Mouse (Mus musculus) midbrain, embryonic 15.5 days (tissue): Measurements from ENCODE around the gene Tsga10. TPM values are rescaled to one million over a fixed set of nuclear protein-coding genes. Genes with fewer than 3 reads are reported as not detected.

Experiments used
- ATAC-seq: fragments of 200-750 bp; cut with Nextera tagmentation; replicated peaks from 2 replicates; pipeline ENCODE4 v1.8.0; 2017; ENCODE audit warnings: moderate TSS enrichment
- H3K27ac ChIP-seq: fragments of 300-500 bp; sonication (generic); 2 replicates; pipeline ENCODE4 v1.5.1; 2015; ENCODE audit warnings: mild to moderate bottlenecking, inconsistent platforms
- H3K27me3 ChIP-seq: fragments of 300-500 bp; sonication (generic); replicated peaks from 2 replicates; pipeline ENCODE4 v1.6.1; 2015; ENCODE audit warnings: inconsistent platforms
- H3K36me3 ChIP-seq: fragments of 300-500 bp; sonication (generic); replicated peaks from 2 replicates; pipeline ENCODE4 v1.6.1; 2015; ENCODE audit warnings: inconsistent platforms
- H3K4me1 ChIP-seq: fragments of 300-500 bp; sonication (generic); 2 replicates; pipeline ENCODE4 v1.6.1; 2015; ENCODE audit warnings: inconsistent platforms
- H3K4me2 ChIP-seq: fragments of 300-500 bp; sonication (generic); 2 replicates; pipeline ENCODE4 v1.6.1; 2015; ENCODE audit warnings: inconsistent platforms, mild to moderate bottlenecking, moderate library complexity
- H3K4me3 ChIP-seq: fragments of 300-500 bp; sonication (generic); 2 replicates; pipeline ENCODE4 v1.5.1; 2015; ENCODE audit warnings: mild to moderate bottlenecking, inconsistent platforms
- H3K9ac ChIP-seq: fragments of 300-500 bp; sonication (generic); 2 replicates; pipeline ENCODE4 v1.6.1; 2015; ENCODE audit warnings: mild to moderate bottlenecking, inconsistent platforms
- H3K9me3 ChIP-seq: fragments of 300-500 bp; sonication (generic); 2 replicates; pipeline ENCODE4 v1.6.1; 2016; ENCODE audit warnings: inconsistent platforms
- WGBS: fragments of 180-500 bp; shearing (Covaris S2); methylation state at CpG from one replicate; pipeline ENCODE4 v1.1.7; 2015; ENCODE audit warnings: mixed read lengths; 5-methylcytosine and 5-hydroxymethylcytosine counted together
- polyA plus RNA-seq: library from polyadenylated mRNA; unstranded; fragments of >200 nt; fragmentation: Nextera tagmentation; extraction: Ambion mirVana; gene quantifications from 2 replicates; pipeline ENCODE4 v1.2.1, GENCODE M21; 2015

The Tsga10 gene
- polyA plus RNA-seq: 19.1 and 20.8 TPM in 2 replicates

DNA sequence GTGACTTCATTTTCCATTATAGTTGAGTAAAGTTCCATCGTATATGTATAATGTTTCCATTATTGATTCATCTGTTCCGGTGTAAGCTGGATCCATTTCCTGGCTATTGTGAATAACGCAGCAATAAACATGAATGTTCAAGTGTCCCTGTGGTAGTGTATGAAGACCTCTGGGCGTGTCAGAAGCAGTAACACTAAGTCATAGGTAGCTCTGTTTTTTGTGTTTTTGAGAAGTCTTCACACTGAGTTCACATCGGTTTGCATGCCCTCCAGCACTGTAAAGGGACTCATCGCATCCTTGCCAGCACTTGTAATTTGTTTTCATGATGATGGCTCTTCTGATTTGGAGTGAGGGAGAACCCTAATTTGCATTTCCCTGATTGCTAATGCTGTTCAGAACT lies at the start of gene Tsga10:
TSS of gene Tsga10 (minus strand) at position 144 of the 400 bp plus-strand sequence.
- Histone ChIP-seq H3K9me3 (no peaks in the 10 kb centered on the region), H3K9ac (peak within 1 kb of the TSS; percentile 57), H3K27me3 (peaks cover 7% of the 10 kb centered on the region; the same call in 1 of the 2 replicates), H3K4me3 (peak within 1 kb of the TSS; percentile 72), H3K4me2 (peak within 1 kb of the TSS; percentile 59), H3K27ac (peak within 1 kb of the TSS; percentile 92), H3K36me3 (no peaks in the 10 kb centered on the region), H3K4me1 (peaks cover 14% of the 10 kb centered on the region)
- ATAC-seq: no peak
- WGBS: 85% methylated on average over 6 of the region's 6 CpGs

- 77% methylated on average over 2 of the region's 2 CpGs for WGBS
- Histone ChIP-seq H3K9me3 (no peaks in the 10 kb centered on the region), H3K4me1 (no peaks in the 10 kb centered on the region), H3K9ac (no peak overlapping the region), H3K27me3 (no peaks in the 10 kb centered on the region), H3K4me3 (no peak overlapping the region), H3K4me2 (no peak overlapping the region), H3K27ac (no peak overlapping the region), H3K36me3 (no peaks in the 10 kb centered on the region)
- ATAC-seq: no peak
Measured at GRCm38 (mm10) chr1:37912751-37913150, 46.5 kb upstream of the Tsga10 start.

- peaks cover 8% of the 10 kb centered on the region for H3K36me3 ChIP-seq
- H3K4me3 ChIP-seq: no peak overlapping the region
- no peak overlapping the region for H3K9ac ChIP-seq
- no peaks in the 10 kb centered on the region for H3K27me3 ChIP-seq
- no peak overlapping the region for H3K27ac ChIP-seq
- H3K9me3 ChIP-seq: no peaks in the 10 kb centered on the region
- no peaks in the 10 kb centered on the region for H3K4me1 ChIP-seq
- H3K4me2 ChIP-seq: no peak overlapping the region
- ATAC-seq: no peak
- WGBS: 46% methylated on average over 6 of the region's 6 CpGs
Measured at GRCm38 (mm10) chr1:37903178-37903577, 36.9 kb upstream of the Tsga10 start.

GRCm38 (mm10) chr1:37900288-37900687 lies 34.1 kb upstream of the Tsga10 start:
- WGBS: 65% methylated on average over 6 of the region's 6 CpGs
- Histone ChIP-seq H3K4me1 (no peaks in the 10 kb centered on the region), H3K9me3 (no peaks in the 10 kb centered on the region), H3K4me3 (no peak overlapping the region), H3K9ac (no peak overlapping the region), H3K36me3 (peaks cover 35% of the 10 kb centered on the region), H3K4me2 (no peak overlapping the region), H3K27ac (no peak overlapping the region), H3K27me3 (no peaks in the 10 kb centered on the region)
- no peak for ATAC-seq

GRCm38 (mm10) chr1:37899816-37900215 lies 33.6 kb upstream of the Tsga10 start:
- Histone ChIP-seq H3K36me3 (peaks cover 38% of the 10 kb centered on the region), H3K9ac (no peak overlapping the region), H3K9me3 (no peaks in the 10 kb centered on the region), H3K27ac (no peak overlapping the region), H3K4me3 (no peak overlapping the region), H3K4me1 (no peaks in the 10 kb centered on the region), H3K4me2 (no peak overlapping the region), H3K27me3 (no peaks in the 10 kb centered on the region)
- WGBS: 82% methylated on average over 4 of the region's 4 CpGs
- ATAC-seq: no peak

- no peak overlapping the region for H3K4me2 ChIP-seq
- no peak overlapping the region for H3K27ac ChIP-seq
- no peak for ATAC-seq
- peaks cover 41% of the 10 kb centered on the region for H3K36me3 ChIP-seq
- H3K9ac ChIP-seq: no peak overlapping the region
- no peaks in the 10 kb centered on the region for H3K9me3 ChIP-seq
- no peaks in the 10 kb centered on the region for H3K27me3 ChIP-seq
- H3K4me3 ChIP-seq: no peak overlapping the region
- H3K4me1 ChIP-seq: peaks cover 19% of the 10 kb centered on the region
Measured at GRCm38 (mm10) chr1:37894606-37895005, 28.4 kb upstream of the Tsga10 start.

DNA sequence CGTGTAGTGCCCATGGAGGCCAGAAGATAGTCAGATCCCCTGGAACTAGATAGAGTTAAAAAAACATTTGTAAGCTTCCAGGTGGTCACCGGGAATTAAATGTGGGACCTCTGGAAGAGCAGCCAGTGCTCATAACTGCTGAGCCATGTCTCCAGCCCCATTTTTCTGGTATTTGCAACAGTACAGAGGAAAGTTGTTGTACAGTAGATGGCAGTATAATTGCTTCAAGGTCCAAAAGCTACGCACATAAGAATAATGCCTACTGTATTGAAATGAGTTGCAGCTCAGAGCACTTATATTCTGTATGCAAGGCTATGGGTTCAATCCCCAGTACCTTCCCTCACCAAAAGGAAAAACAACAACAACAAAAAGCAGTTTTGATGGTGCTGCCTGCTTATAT lies 25.2 kb upstream of the Tsga10 start:
- Histone ChIP-seq H3K4me1 (peaks cover 26% of the 10 kb centered on the region), H3K9me3 (no peaks in the 10 kb centered on the region), H3K36me3 (peaks cover 17% of the 10 kb centered on the region), H3K9ac (no peak overlapping the region), H3K27me3 (no peaks in the 10 kb centered on the region), H3K4me2 (peak overlapping the region; percentile 86), H3K27ac (no peak overlapping the region), H3K4me3 (peak overlapping the region; percentile 81)
- WGBS: 70% methylated on average over 3 of the region's 3 CpGs
- no peak for ATAC-seq

DNA sequence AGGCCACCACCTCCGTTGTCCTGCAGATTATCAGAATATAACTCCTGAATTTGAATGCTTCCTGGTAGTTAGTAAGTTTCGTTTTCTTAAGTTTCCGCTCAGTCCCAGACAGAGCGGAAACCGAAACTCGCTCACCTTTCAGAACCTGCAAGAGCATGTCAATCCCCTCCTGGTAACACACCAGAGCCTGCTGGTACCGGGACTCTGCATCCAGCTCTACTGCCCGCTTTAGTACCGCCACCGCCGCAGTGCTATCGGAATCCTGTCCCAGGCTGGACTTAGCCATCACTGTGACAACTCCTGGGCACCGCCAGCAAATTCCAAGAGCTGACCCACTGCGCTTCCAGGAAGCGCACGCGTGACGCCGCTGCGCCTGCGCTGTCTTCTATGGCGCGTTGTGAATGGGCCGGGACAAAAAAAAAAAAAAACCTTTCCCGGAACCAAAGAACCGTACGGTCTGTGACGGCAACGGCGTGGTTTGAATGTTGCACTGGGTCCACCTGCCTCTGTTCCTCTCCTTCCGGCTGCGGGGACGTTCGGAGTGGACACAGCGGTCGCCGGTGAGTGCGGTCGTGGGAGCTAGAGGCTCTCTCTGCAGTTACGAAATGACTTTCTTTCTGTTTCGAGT lies 23.9 kb upstream of the Tsga10 start, which contains the start of the genes Mitd1 and Mrpl30:
TSS of gene Mitd1 (minus strand) at position 387 of the 628 bp plus-strand sequence.
TSS of gene Mrpl30 (plus strand) at position 453 of the 628 bp plus-strand sequence.
- under 1% methylated on average over 41 of the region's 41 CpGs for WGBS
- Histone ChIP-seq H3K9me3 (no peaks in the 10 kb centered on the region), H3K27ac (peak within 1 kb of the TSS; percentile 80), H3K4me1 (peaks cover 26% of the 10 kb centered on the region), H3K36me3 (peaks cover 6% of the 10 kb centered on the region; the same call in 1 of the 2 replicates), H3K4me3 (peak within 1 kb of the TSS; percentile 81), H3K27me3 (no peaks in the 10 kb centered on the region), H3K4me2 (peak within 1 kb of the TSS; percentile 86), H3K9ac (peak within 1 kb of the TSS; percentile 74)
- ATAC-seq: peak; percentile 93

GRCm38 (mm10) chr1:37889206-37889605 lies 23.0 kb upstream of the Tsga10 start:
- Histone ChIP-seq H3K4me3 (peak overlapping the region; percentile 81), H3K4me1 (peaks cover 26% of the 10 kb centered on the region), H3K9me3 (no peaks in the 10 kb centered on the region), H3K36me3 (no peaks in the 10 kb centered on the region), H3K27ac (no peak overlapping the region), H3K27me3 (no peaks in the 10 kb centered on the region), H3K9ac (peak overlapping the region; percentile 74), H3K4me2 (peak overlapping the region; percentile 86)
- 89% methylated on average over 7 of the region's 7 CpGs for WGBS
- ATAC-seq: no peak

DNA sequence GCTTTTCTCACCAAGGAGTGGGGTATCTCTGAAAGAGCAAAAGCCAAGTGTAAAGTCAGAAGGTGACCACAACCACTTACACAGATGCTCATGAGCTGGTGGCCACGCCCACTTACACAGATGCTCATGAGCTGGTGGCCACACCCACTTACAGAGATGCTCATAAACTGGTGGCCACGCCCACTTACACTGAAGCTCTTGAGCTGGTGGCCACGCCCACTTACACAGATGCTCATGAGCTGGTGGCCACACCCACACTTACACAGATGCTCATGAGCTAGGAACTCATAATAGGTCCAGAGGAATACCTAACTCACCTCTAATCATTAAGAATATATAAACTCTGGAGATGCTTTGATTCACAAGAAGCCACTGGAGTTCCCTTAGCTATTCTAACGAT lies 18.2 kb upstream of the Tsga10 start:
- Histone ChIP-seq H3K27ac (no peak overlapping the region), H3K27me3 (no peaks in the 10 kb centered on the region), H3K4me1 (peaks cover 5% of the 10 kb centered on the region), H3K4me2 (no peak overlapping the region), H3K4me3 (no peak overlapping the region), H3K9me3 (no peaks in the 10 kb centered on the region), H3K9ac (no peak overlapping the region), H3K36me3 (no peaks in the 10 kb centered on the region; the same call in 1 of the 2 replicates)
- 84% methylated on average over 4 of the region's 4 CpGs for WGBS
- no peak for ATAC-seq

GRCm38 (mm10) chr1:37883411-37883810 lies 17.2 kb upstream of the Tsga10 start:
- H3K4me2 ChIP-seq: no peak overlapping the region
- H3K9ac ChIP-seq: no peak overlapping the region
- no peaks in the 10 kb centered on the region for H3K9me3 ChIP-seq
- ATAC-seq: no peak
- WGBS: 91% methylated on average over 4 of the region's 4 CpGs
- no peaks in the 10 kb centered on the region; the same call in none of the 2 replicates for H3K36me3 ChIP-seq
- no peaks in the 10 kb centered on the region for H3K4me1 ChIP-seq
- no peak overlapping the region for H3K27ac ChIP-seq
- H3K4me3 ChIP-seq: no peak overlapping the region
- no peaks in the 10 kb centered on the region for H3K27me3 ChIP-seq

DNA sequence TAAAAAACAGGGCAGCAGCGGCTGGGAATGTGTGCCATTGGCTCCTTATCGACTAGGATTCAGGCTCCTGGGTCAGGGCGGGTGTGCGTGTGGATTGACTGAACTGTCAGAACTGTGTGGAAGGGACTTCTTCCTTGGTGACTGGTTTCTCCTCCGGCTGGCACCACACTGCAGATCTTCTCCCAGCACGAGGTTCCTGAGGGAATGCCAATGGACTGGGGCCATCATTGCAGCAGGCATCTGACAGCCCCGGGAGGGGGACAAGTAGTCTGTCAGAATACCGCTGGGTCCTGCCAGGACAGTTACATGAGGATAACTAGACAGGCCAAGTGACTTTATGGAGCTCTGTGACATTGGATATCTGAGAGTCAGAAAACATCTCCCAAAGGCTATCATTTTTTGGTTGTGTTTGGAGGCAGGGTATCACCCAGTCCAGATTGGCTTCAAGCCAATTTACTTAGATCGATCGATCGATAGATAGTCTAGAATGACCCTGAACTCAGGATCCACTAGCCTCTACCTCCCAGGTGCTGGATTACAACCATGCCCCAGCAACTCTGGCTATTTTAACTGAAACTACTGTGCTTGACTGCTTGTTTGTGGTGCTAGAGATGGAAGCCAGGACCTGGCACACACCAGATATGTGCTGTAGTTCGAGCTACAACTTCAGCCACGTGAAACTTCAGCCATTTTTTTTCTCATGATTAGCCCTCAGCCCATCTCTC lies 11.7 kb upstream of the Tsga10 start:
- H3K4me3 ChIP-seq: no peak overlapping the region
- no peaks in the 10 kb centered on the region for H3K9me3 ChIP-seq
- peaks cover 21% of the 10 kb centered on the region for H3K36me3 ChIP-seq
- no peak for ATAC-seq
- H3K4me1 ChIP-seq: peaks cover 3% of the 10 kb centered on the region
- no peak overlapping the region for H3K27ac ChIP-seq
- H3K4me2 ChIP-seq: no peak overlapping the region
- WGBS: 96% methylated on average over 13 of the region's 13 CpGs
- H3K27me3 ChIP-seq: no peaks in the 10 kb centered on the region
- no peak overlapping the region for H3K9ac ChIP-seq
